Mouse (Mus musculus) central nervous system, embryonic 11.5 days (tissue): ENCODE data around the gene Gas2l3. TPM values are rescaled to one million over a fixed set of nuclear protein-coding genes. Genes with fewer than 3 reads are reported as not detected.

Source experiments
- polyA plus RNA-seq: library from polyadenylated mRNA; depleted of rRNA; stranded (reverse); fragments of >200 nt; gene quantifications from 2 replicates; pipeline ENCODE4 v1.2.3, GENCODE M21; 2012; rRNA removed

The Gas2l3 gene
- 5.2 and 7.9 TPM in 2 replicates for polyA plus RNA-seq

GRCm38 (mm10) chr10:89443623-89444151 is at the start of gene Gas2l3:
TSS of gene Gas2l3 (minus strand) at chr10:89443967.

Other genes starting within 250 kb of the Gas2l3 start
- 2.1 TPM in 2 replicates for gene Ano4, start 99.2 kb downstream of the Gas2l3 start, polyA plus RNA-seq
- gene Nr1h4, start 89.6 kb upstream of the Gas2l3 start, polyA plus RNA-seq: 0.12 and 0.19 TPM in 2 replicates
- 0.91 and 1.5 TPM in 2 replicates for gene Slc17a8, start 177.3 kb upstream of the Gas2l3 start, polyA plus RNA-seq
- 28.6 and 36.3 TPM in 2 replicates for gene Scyl2, start 242.3 kb upstream of the Gas2l3 start, polyA plus RNA-seq